Mouse (Mus musculus) c-Kit-positive CD71-positive TER-119-positive erythroid progenitor cells, embryonic 14.5 days (primary cell): Measurements from ENCODE around the gene Erbb3.
A peak's percentile ranks its signal among the peaks of the same experiment; 100 is the strongest.
"Not testable (repeated sequence)": the region's sequence is repeated elsewhere in the genome, so short reads cannot be mapped to it uniquely, and the experiment has no call there.

Experiments
- DNase-seq: peaks from one replicate; pipeline ENCODE4 v3.0.0-alpha.2; 2013; ENCODE audit warnings: low spot score

The Erbb3 gene

GRCm38 (mm10) chr10:128589464-128590192, at the start of gene Erbb3:
Erbb3 (minus strand) TSS chr10:128589652.
- DNase-seq: peak; percentile 17

GRCm38 (mm10) chr10:128637011-128637410, 47.6 kb upstream of the Erbb3 start:
- DNase-seq: no peak

GRCm38 (mm10) chr10:128636561-128636960, 47.1 kb upstream of the Erbb3 start:
- DNase-seq: no peak

GRCm38 (mm10) chr10:128635697-128636096, 46.2 kb upstream of the Erbb3 start:
- no peak for DNase-seq

GRCm38 (mm10) chr10:128631571-128631970, 42.1 kb upstream of the Erbb3 start:
- DNase-seq: no peak

- not testable (repeated sequence) for DNase-seq
Measured at GRCm38 (mm10) chr10:128630306-128630705, 40.9 kb upstream of the Erbb3 start.

GRCm38 (mm10) chr10:128629746-128630145, 40.3 kb upstream of the Erbb3 start:
- peak; percentile 62 for DNase-seq

- DNase-seq: peak; percentile 60
Measured at GRCm38 (mm10) chr10:128627398-128628317, 38.2 kb upstream of the Erbb3 start.

- peak; percentile 96 for DNase-seq
Measured at GRCm38 (mm10) chr10:128626311-128627310, 37.2 kb upstream of the Erbb3 start, which contains the start of gene Rps26. Rps26 (minus strand) TSS chr10:128626747.

GRCm38 (mm10) chr10:128625287-128625894, 35.9 kb upstream of the Erbb3 start:
- DNase-seq: peak; percentile 74

- not testable (repeated sequence) for DNase-seq
Measured at GRCm38 (mm10) chr10:128623106-128623613, 33.7 kb upstream of the Erbb3 start.

- no peak for DNase-seq
Measured at GRCm38 (mm10) chr10:128622702-128623101, 33.2 kb upstream of the Erbb3 start.

- DNase-seq: no peak
Measured at GRCm38 (mm10) chr10:128621986-128622520, 32.6 kb upstream of the Erbb3 start.

- no peak for DNase-seq
Measured at GRCm38 (mm10) chr10:128620241-128620640, 30.8 kb upstream of the Erbb3 start.

- not testable (repeated sequence) for DNase-seq
Measured at GRCm38 (mm10) chr10:128619148-128619547, 29.7 kb upstream of the Erbb3 start.

GRCm38 (mm10) chr10:128618570-128618969, 29.1 kb upstream of the Erbb3 start:
- DNase-seq: no peak

GRCm38 (mm10) chr10:128615798-128616448, 26.5 kb upstream of the Erbb3 start:
- DNase-seq: not testable (repeated sequence)

- no peak for DNase-seq
Measured at GRCm38 (mm10) chr10:128614934-128615333, 25.5 kb upstream of the Erbb3 start.

GRCm38 (mm10) chr10:128613820-128614219, 24.4 kb upstream of the Erbb3 start:
- DNase-seq: not testable (repeated sequence)

GRCm38 (mm10) chr10:128613154-128613440, 23.6 kb upstream of the Erbb3 start:
- no peak for DNase-seq
